Mouse (Mus musculus) heart, embryonic 15.5 days (tissue): ENCODE data around the gene Timp3. TPM values are rescaled to one million over a fixed set of nuclear protein-coding genes. Genes with fewer than 3 reads are reported as not detected.
A peak's percentile ranks its signal among the peaks of the same experiment; 100 is the strongest.

Experiments
- ATAC-seq: fragments of 200-750 bp; cut with Nextera tagmentation; replicated peaks from 2 replicates; pipeline ENCODE4 v1.8.0; 2017; ENCODE audit warnings: low read depth, moderate TSS enrichment; ENCODE audit not compliant: insufficient number of reproducible peaks, insufficient read depth, low FRiP score
- H3K27ac ChIP-seq: fragments of 300-500 bp; sonication (generic); 2 replicates; pipeline ENCODE4 v1.5.1; 2015; ENCODE audit warnings: mild to moderate bottlenecking, inconsistent platforms
- H3K27me3 ChIP-seq: fragments of 300-500 bp; sonication (generic); 2 replicates; pipeline ENCODE4 v1.6.1; 2015; ENCODE audit warnings: inconsistent platforms
- H3K36me3 ChIP-seq: fragments of 300-500 bp; sonication (generic); 2 replicates; pipeline ENCODE4 v1.6.1; 2015; ENCODE audit warnings: mild to moderate bottlenecking, inconsistent platforms
- H3K4me1 ChIP-seq: fragments of 300-500 bp; sonication (generic); replicated peaks from 2 replicates; pipeline ENCODE4 v1.6.1; 2015; ENCODE audit warnings: inconsistent platforms
- H3K4me2 ChIP-seq: fragments of 300-500 bp; sonication (generic); 2 replicates; pipeline ENCODE4 v1.6.1; 2015; ENCODE audit warnings: inconsistent platforms, mild to moderate bottlenecking, moderate library complexity
- H3K4me3 ChIP-seq: fragments of 300-500 bp; sonication (generic); 2 replicates; pipeline ENCODE4 v1.5.1; 2015; ENCODE audit warnings: mild to moderate bottlenecking, inconsistent platforms
- H3K9ac ChIP-seq: fragments of 300-500 bp; sonication (generic); 2 replicates; pipeline ENCODE4 v1.6.1; 2015; ENCODE audit warnings: mild to moderate bottlenecking, inconsistent platforms
- H3K9me3 ChIP-seq: fragments of 300-500 bp; sonication (generic); replicated peaks from 2 replicates; pipeline ENCODE4 v1.6.1; 2016; ENCODE audit warnings: inconsistent platforms
- WGBS: fragments of 180-500 bp; shearing (Covaris S2); methylation state at CpG from one replicate; pipeline ENCODE4 v1.1.7; 2015; ENCODE audit warnings: mixed read lengths; 5-methylcytosine and 5-hydroxymethylcytosine counted together
- polyA plus RNA-seq: library from polyadenylated mRNA; unstranded; fragments of >200 nt; fragmentation: Nextera tagmentation; extraction: Ambion mirVana; gene quantifications from 2 replicates; pipeline ENCODE4 v1.2.1, GENCODE M21; 2015

The Timp3 gene
- polyA plus RNA-seq, 1 experiment from 2014 or later = 78.8 TPM

DNA sequence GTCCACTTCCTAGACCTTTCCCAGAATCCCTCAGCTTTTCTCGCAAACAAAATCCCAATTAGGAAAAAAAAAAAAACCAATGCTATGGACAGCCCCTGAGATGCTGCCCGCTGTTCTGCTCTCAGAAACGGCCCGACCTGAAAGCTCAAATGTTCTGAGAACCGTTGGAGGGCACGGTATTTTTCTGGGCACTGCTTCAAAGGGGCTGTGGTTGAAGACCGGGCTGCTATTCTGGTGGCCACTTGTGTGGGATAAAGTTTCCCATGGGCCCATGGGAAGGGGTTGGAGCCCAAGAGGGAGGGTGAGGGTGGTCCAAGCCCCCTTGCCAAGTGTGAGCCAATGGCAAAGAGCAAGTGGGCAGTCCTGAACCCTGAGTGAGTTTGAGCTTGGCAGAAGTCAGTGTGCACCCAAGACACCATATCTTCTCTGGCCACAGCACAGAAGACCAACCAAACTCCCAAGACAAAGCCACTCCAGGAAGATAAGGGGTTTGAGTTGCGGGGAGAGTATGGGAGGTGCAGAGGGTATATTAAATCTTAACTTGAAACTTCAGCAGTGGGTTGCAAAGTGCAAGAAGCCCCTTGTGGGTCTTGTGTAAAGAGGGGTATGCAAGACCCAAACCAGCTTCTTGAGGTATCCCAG is 29.2 kb downstream of the Timp3 start:
- no peak for ATAC-seq
- WGBS = 81% methylated on average over 8 of the region's 8 CpGs

GRCm38 (mm10) chr10:86330993-86331680 is 31.0 kb downstream of the Timp3 start:
- H3K36me3 ChIP-seq = no peaks in the 10 kb centered on the region
- H3K9me3 ChIP-seq = no peaks in the 10 kb centered on the region
- H3K27ac ChIP-seq = peak overlapping the region; percentile 77
- H3K9ac ChIP-seq = no peak overlapping the region
- 0 out of 2 replicates have a peak overlapping the region, but pooled peaks have one; percentile 10 for H3K4me2 ChIP-seq
- H3K4me1 ChIP-seq = peaks cover 69% of the 10 kb centered on the region
- WGBS = 54% methylated on average over 5 of the region's 5 CpGs
- H3K27me3 ChIP-seq = no peaks in the 10 kb centered on the region
- H3K4me3 ChIP-seq = no peak overlapping the region
- no peak for ATAC-seq

More for the DNA sequence above, 29.2 kb downstream of the Timp3 start:
- no peaks in the 10 kb centered on the region for H3K9me3 ChIP-seq
- H3K9ac ChIP-seq = no peak overlapping the region
- H3K4me3 ChIP-seq = no peak overlapping the region
- no peak overlapping the region for H3K4me2 ChIP-seq
- no peaks in the 10 kb centered on the region for H3K36me3 ChIP-seq
- H3K4me1 ChIP-seq = peaks cover 60% of the 10 kb centered on the region
- H3K27me3 ChIP-seq = no peaks in the 10 kb centered on the region
- H3K27ac ChIP-seq = no peak overlapping the region

GRCm38 (mm10) chr10:86331681-86332281 is 31.6 kb downstream of the Timp3 start:
- Histone ChIP-seq H3K9ac (no peak overlapping the region), H3K4me2 (0 out of 2 replicates have a peak overlapping the region, but pooled peaks have one; percentile 10)
- 0 out of 2 replicates have a peak, but pooled peaks have one; percentile 12 for ATAC-seq

GRCm38 (mm10) chr10:86332942-86333341 is 32.8 kb downstream of the Timp3 start:
- peaks cover 86% of the 10 kb centered on the region for H3K4me1 ChIP-seq
- H3K4me2 ChIP-seq = no peak overlapping the region
- no peaks in the 10 kb centered on the region for H3K27me3 ChIP-seq
- H3K36me3 ChIP-seq = no peaks in the 10 kb centered on the region
- no peak for ATAC-seq
- no peak overlapping the region; the same call in 1 of the 2 replicates for H3K27ac ChIP-seq
- H3K9me3 ChIP-seq = no peaks in the 10 kb centered on the region
- H3K4me3 ChIP-seq = no peak overlapping the region
- 52% methylated on average over 3 of the region's 3 CpGs for WGBS
- no peak overlapping the region for H3K9ac ChIP-seq

More at GRCm38 (mm10) chr10:86331681-86332281, 31.6 kb downstream of the Timp3 start:
- 28% methylated on average over 7 of the region's 7 CpGs for WGBS
- H3K9me3 ChIP-seq = no peaks in the 10 kb centered on the region
- H3K36me3 ChIP-seq = no peaks in the 10 kb centered on the region
- H3K4me1 ChIP-seq = peaks cover 76% of the 10 kb centered on the region
- peak overlapping the region; percentile 77 for H3K27ac ChIP-seq
- no peaks in the 10 kb centered on the region for H3K27me3 ChIP-seq
- no peak overlapping the region for H3K4me3 ChIP-seq

GRCm38 (mm10) chr10:86334581-86334980 is 34.4 kb downstream of the Timp3 start:
- H3K4me1 ChIP-seq = peaks cover 94% of the 10 kb centered on the region
- no peaks in the 10 kb centered on the region for H3K9me3 ChIP-seq
- H3K27ac ChIP-seq = no peak overlapping the region
- 59% methylated on average over 8 of the region's 8 CpGs for WGBS
- ATAC-seq = no peak
- H3K4me2 ChIP-seq = no peak overlapping the region
- no peak overlapping the region for H3K4me3 ChIP-seq
- no peaks in the 10 kb centered on the region for H3K36me3 ChIP-seq
- no peak overlapping the region for H3K9ac ChIP-seq
- H3K27me3 ChIP-seq = no peaks in the 10 kb centered on the region

GRCm38 (mm10) chr10:86336506-86336905 is 36.3 kb downstream of the Timp3 start:
- no peak for ATAC-seq
- no peak overlapping the region for H3K9ac ChIP-seq
- H3K4me3 ChIP-seq = no peak overlapping the region
- H3K36me3 ChIP-seq = no peaks in the 10 kb centered on the region
- peaks cover 94% of the 10 kb centered on the region for H3K4me1 ChIP-seq
- no peaks in the 10 kb centered on the region for H3K9me3 ChIP-seq
- H3K27me3 ChIP-seq = no peaks in the 10 kb centered on the region
- H3K27ac ChIP-seq = no peak overlapping the region
- 29% methylated on average over 1 of the region's 1 CpGs for WGBS
- no peak overlapping the region for H3K4me2 ChIP-seq

- ATAC-seq = no peak
- Histone ChIP-seq H3K4me1 (peaks cover 94% of the 10 kb centered on the region), H3K9ac (no peak overlapping the region), H3K4me3 (no peak overlapping the region), H3K27me3 (no peaks in the 10 kb centered on the region), H3K27ac (no peak overlapping the region), H3K4me2 (no peak overlapping the region), H3K36me3 (no peaks in the 10 kb centered on the region), H3K9me3 (no peaks in the 10 kb centered on the region)
- WGBS = 22% methylated on average over 3 of the region's 3 CpGs
Observed at GRCm38 (mm10) chr10:86337239-86337638, 37.1 kb downstream of the Timp3 start.

DNA sequence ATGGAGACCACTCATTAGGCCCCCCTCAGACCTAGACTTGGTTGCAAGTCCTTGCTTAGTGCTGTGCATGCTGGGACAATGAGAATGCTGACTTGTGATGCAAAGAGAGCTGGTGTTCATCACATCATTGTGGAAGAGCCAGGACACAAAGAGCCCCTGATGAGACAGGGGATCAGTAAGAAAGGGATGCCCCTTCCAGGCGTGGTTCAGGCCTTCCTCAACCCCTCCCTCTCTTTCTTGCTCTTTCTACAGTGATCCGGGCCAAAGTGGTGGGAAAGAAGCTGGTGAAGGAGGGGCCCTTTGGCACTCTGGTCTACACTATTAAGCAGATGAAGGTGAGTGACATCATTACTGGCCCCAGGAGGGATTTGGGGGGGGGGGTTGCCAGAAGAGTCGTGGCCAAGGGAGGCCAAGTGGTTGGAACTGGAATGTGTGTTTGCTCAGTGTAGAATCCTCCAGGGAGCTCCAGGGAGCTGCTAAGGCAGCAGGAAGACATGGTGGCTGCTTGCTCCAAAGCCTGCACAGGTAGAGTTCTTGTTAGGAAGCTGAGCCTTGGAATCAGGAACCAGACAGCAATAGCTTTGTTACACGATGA is 38.0 kb downstream of the Timp3 start:
- Histone ChIP-seq H3K27me3 (no peaks in the 10 kb centered on the region), H3K27ac (peak overlapping the region; percentile 89; the same call in 1 of the 2 replicates), H3K4me1 (peaks cover 94% of the 10 kb centered on the region), H3K4me3 (no peak overlapping the region), H3K9me3 (no peaks in the 10 kb centered on the region), H3K4me2 (no peak overlapping the region), H3K9ac (no peak overlapping the region), H3K36me3 (no peaks in the 10 kb centered on the region)
- ATAC-seq = no peak
- WGBS = 71% methylated on average over 4 of the region's 4 CpGs

GRCm38 (mm10) chr10:86339121-86339520 is 38.9 kb downstream of the Timp3 start:
- H3K9ac ChIP-seq = no peak overlapping the region; the same call in 1 of the 2 replicates
- peak overlapping the region; percentile 89 for H3K27ac ChIP-seq
- H3K4me3 ChIP-seq = no peak overlapping the region
- 48% methylated on average over 4 of the region's 4 CpGs for WGBS
- no peaks in the 10 kb centered on the region for H3K36me3 ChIP-seq
- H3K4me1 ChIP-seq = peaks cover 97% of the 10 kb centered on the region
- H3K9me3 ChIP-seq = no peaks in the 10 kb centered on the region
- ATAC-seq = no peak
- no peaks in the 10 kb centered on the region for H3K27me3 ChIP-seq
- no peak overlapping the region for H3K4me2 ChIP-seq

DNA sequence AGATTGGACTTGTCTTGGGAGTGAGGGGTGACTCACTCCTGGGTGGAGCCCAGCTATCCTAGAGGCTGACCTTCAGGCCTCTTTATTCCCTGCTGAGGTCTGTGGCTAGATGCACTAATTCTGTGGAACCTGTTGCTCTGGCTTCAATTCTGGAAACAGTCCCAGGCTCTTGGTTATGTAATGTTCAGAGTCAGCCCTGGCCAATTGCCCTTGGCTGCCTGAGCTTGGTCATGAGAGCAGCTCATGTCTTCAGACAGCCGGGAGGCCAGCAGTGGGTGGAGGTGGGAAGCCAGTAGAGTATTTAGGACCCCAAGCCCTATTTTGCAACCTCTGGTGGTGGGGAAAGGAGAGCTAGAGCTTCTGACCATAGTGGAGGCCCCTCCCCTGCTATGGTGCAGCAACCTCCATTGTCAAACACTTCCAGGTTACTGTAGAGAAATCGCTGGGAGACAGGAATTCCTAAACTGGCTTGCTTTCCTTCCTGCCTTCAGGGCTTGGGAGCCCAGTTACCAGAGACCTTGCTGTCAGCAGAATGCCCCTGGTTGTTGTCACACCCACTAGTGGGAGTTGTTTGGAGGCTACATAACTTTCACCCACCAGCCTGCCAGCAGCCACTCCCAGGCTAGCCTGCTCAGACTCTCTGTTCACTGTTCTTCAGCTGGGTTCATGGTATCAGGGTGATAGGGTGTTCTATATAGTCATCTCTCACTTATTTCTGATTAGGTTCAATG is 39.6 kb downstream of the Timp3 start:
- Histone ChIP-seq H3K9me3 (no peaks in the 10 kb centered on the region), H3K9ac (no peak overlapping the region; the same call in 1 of the 2 replicates), H3K27ac (peak overlapping the region; percentile 89), H3K4me1 (peaks cover 96% of the 10 kb centered on the region), H3K36me3 (peaks cover 6% of the 10 kb centered on the region; the same call in 1 of the 2 replicates), H3K4me3 (no peak overlapping the region), H3K4me2 (0 out of 2 replicates have a peak overlapping the region, but pooled peaks have one; percentile 7), H3K27me3 (no peaks in the 10 kb centered on the region)
- ATAC-seq = peak; percentile 59
- WGBS = 20% methylated on average over 2 of the region's 2 CpGs
